ENCODE assay signal across 9 mouse cellular contexts in the genomic region with DNA sequence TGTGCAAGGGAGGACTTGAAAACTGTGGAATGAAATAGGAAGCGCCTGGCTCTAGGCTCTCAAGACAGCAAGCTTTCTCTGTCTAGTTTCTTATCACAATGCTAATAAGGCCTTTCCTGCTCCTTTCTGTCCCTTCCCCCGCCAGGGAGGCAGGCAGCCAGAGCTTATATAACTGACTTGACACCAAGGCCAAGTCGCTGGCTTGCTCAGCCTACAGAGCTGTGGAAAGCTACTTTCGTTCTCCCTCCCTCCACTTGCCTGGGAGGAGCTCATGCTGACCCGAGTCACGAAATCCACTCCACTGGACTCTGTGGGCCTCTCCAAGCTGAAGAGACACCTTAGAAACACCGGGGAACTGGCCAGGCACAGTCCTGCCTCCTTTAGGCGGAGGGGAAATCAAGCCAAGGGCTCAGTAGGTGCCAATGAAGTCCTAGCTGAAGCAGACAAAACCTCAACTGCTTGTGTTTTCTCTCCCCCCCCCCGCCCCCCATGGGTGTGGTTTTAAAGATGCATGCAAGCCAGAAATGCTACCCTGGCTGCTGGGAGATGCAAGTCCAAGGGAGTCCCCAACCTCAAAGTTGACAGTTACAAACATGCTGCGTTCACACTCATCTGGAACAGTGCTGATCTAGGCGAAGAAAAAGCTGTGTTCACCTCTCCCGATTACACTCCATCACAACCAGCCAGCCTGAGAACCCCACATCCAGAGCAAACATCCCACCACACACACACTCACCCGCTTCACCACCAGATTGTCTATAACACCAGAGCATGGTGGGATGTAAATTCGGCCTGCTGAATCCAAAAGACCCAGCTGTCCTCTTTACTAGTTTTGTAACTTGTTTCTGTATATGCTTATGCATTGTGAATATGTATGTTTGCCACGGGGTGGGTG.
DNase-seq lines count a peak whose midpoint lies in the region; ATAC-seq and TF ChIP-seq lines count a peak whose summit lies in the region.
"Had no signal": no experiment of that assay in that cellular context is flagged by ENCODE, and none has a peak within 500 bp of the region (broad histone marks: within the 10 kb centered on the region; RNA-seq: fewer than 3 reads in every experiment).

No protein-coding gene starts in this region.

- no peaks in the 10 kb centered on the region for H3K27me3 ChIP-seq in thymus, adult 2 months (ENCODE audit: control insufficient read depth, insufficient read depth, low read length)
- H3K27me3 ChIP-seq in heart, embryonic 12.5 days (replicated peaks) = peaks cover 9% of the 10 kb centered on the region; the same call in 1 of the 2 replicates

- WGBS in thymus, adult 2 months = 46% methylated on average over 15 of the region's 15 CpGs
- WGBS in heart, embryonic 12.5 days = 43% methylated on average over 15 of the region's 15 CpGs

- H3K27ac ChIP-seq in thymus, adult 2 months (ENCODE audit: control insufficient read depth, insufficient read depth, low read length) = no peak overlapping the region
- H3K27ac ChIP-seq in heart, embryonic 12.5 days (ENCODE audit: poor library complexity, severe bottlenecking) = peak overlapping the region; percentile 66
- H3K27ac ChIP-seq: limb, embryonic 13.5 days had no signal

- peak overlapping the region; percentile 27 for H3K4me2 ChIP-seq in heart, embryonic 12.5 days
- H3K4me2 ChIP-seq: limb, embryonic 13.5 days had no signal

- H3K36me3 ChIP-seq in thymus, adult 2 months (ENCODE audit: control insufficient read depth, insufficient read depth, low read length) = no peaks in the 10 kb centered on the region
- no peaks in the 10 kb centered on the region for H3K36me3 ChIP-seq in heart, embryonic 12.5 days
- H3K36me3 ChIP-seq: limb, embryonic 13.5 days had no signal

- H3K4me3 ChIP-seq in thymus, adult 2 months (ENCODE audit: control insufficient read depth, insufficient read depth, low read length) = no peak overlapping the region
- H3K4me3 ChIP-seq in heart, embryonic 12.5 days = no peak overlapping the region
- H3K4me3 ChIP-seq: limb, embryonic 13.5 days had no signal

- no peak overlapping the region for H3K9ac ChIP-seq in heart, embryonic 12.5 days
- H3K9ac ChIP-seq: limb, embryonic 13.5 days had no signal

- H3K9me3 ChIP-seq in heart, embryonic 12.5 days (replicated peaks) = no peaks in the 10 kb centered on the region
- H3K9me3 ChIP-seq: limb, embryonic 13.5 days had no signal

- peak; percentile 13 to 14 for DNase-seq in thymus, adult 18-20 months
- DNase-seq in thymus, adult 2 months = no peak
- DNase-seq in embryo, embryonic 10.5 days (ENCODE audit: low spot score) = peak; percentile 33
- peak; percentile 93 to 94 for DNase-seq in kidney, postnatal 36 days
- peak; percentile 89 to 93 for DNase-seq in lung, adult 18-20 months
- DNase-seq in spleen, postnatal 36 days (ENCODE audit: low spot score in 2 of 2) = peak; percentile 35 to 37
- DNase-seq in c-Kit-positive CD71-positive TER-119-positive erythroid progenitor cells, embryonic 14.5 days (ENCODE audit: low spot score) = no peak

- peaks cover 11% of the 10 kb centered on the region for H3K4me1 ChIP-seq in thymus, adult 2 months (replicated peaks; ENCODE audit: control insufficient read depth, insufficient read depth, low read length)
- H3K4me1 ChIP-seq in heart, embryonic 12.5 days (replicated peaks) = peaks cover 18% of the 10 kb centered on the region

- no peak for TF ChIP-seq CTCF in thymus, adult 2 months (IDR thresholded peaks at IDR 0.05; ENCODE audit: borderline replicate concordance, control insufficient read depth, extremely low read depth, insufficient read depth, low read length, poor library complexity)

- ATAC-seq in heart, embryonic 12.5 days (ENCODE audit: insufficient number of reproducible peaks, low FRiP score) = peak; percentile 84

- no peak for TF ChIP-seq POLR2A in thymus, adult 2 months (IDR thresholded peaks at IDR 0.05; ENCODE audit: control insufficient read depth, extremely low read depth, insufficient read depth, low read length, poor library complexity)

Comparison
In these comparisons a context has a peak if more than half of its experiments do, and no peak if none do; other contexts are left out.
1. DNase-seq: peak in thymus, adult 18-20 months (2 of 2), embryo, embryonic 10.5 days (single experiment), kidney, postnatal 36 days (2 of 2), lung, adult 18-20 months (2 of 2) and spleen, postnatal 36 days (2 of 2); none in thymus, adult 2 months (single experiment) and c-Kit-positive CD71-positive TER-119-positive erythroid progenitor cells, embryonic 14.5 days (single experiment).